Mouse (Mus musculus) ovary, postnatal 14 days (tissue): ENCODE data around the gene Gli2.
A peak's percentile ranks its signal among the peaks of the same experiment; 100 is the strongest.

Experiments
- DNase-seq: peaks from one replicate; pipeline ENCODE4 v3.0.0; 2022; ENCODE audit warnings: low spot score

Gli2 gene

DNA sequence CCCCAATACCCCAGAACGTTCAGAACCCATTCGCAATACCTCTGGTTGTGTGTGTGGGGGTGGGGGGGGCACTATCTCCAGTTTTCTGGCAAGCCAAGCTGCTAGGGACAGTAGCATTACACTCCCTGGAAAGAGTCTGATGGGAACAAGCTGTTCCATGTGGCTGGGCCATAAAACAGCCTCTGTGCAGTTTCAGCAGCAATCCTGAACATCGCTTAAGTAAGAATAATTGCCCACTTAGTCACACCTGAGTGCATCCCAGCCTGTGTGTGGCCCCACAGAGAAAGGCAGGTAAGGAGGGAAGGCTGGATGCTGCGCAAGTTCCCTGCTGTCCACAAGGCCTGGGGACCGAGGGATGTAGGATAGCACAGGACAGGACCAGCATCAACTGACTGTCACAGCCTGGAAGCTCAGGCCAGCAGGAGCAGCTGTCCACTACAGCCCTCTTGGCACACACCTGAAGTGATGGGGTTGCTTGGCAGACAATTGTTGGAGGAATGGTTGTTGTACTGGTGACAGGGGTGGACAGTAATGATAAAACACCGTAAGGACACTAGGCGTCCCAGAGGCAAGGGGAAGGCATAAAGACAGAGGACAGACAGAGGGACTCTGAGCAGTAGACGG lies 58.8 kb downstream of the Gli2 start:
- no peak for DNase-seq

DNA sequence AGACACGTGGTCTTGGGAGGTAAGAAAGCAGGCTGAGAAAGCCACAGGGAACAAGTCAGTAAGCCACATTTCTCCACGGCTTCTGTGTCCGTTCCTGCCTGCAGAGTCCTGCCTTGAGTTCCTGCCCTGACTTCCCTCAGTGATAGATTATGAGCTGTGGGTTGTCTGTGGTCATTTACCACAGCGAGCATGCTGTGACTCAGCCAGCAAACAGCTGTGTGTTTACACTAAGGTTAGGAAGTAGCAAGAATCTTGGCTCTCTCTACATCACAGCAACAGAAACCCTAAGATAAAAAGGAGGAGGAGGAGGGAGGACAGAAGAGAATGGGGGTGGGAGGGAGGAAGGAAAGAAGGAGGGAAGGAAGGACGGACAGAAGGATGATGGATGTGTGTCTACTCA lies 59.6 kb downstream of the Gli2 start:
- DNase-seq: no peak

DNA sequence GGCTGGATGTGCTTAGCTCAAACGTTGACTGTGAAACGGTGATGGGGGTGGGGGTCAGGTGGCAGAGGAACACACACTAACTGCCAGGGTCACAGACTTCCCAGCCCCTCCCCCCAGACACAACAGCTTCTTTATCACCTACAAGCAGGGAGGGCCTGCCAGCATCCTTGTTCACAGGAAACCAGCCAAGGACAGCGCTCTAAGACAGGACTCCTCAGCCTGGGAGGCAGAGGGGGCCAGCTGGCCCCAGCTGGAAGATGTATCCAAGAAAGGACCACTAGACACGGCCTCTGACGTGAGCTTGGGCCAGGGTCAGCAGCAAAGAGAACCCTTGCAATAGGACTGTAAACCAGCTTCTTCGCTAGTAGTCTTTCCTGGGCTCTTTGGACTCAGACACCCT lies 65.1 kb downstream of the Gli2 start:
- DNase-seq: no peak

DNA sequence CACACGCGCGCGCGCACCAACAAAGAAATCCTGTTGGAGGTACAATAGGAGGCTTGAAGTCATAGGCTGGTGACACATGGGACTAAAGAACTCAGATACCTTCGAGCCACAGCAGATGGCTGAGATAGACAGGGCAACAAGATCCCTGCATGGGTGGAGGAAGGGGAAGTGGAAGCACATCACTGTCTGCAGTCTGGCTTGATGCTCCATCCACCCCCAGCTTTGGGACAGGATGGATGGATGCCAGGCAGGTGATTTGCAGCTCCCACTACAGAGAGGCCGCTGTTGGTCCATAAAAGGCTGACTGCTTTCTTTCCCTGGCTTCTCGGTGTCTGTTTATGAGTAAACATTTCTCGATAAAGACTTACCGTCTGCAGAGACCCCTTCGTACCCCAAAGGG lies 65.9 kb downstream of the Gli2 start:
- no peak for DNase-seq

DNA sequence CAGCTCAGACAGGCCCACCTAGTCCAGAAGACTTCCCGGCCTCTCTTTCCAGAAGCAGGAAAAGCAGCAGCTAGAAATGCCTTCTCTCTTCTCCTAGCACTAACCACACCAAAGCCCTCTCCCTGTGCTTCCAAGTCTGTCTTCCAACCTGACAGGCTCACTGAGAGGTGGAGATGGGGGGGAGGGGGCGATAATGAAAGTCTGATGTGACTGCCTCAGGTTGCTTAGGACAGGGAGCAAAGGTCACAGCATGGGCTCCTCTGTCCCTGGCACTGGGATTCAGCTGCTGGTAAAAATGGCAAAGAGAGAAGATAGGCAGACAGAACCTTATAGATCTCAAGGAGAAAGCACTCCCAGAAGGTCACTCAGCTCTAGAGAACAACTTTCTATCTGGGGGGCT lies 70.0 kb downstream of the Gli2 start:
- no peak for DNase-seq

DNA sequence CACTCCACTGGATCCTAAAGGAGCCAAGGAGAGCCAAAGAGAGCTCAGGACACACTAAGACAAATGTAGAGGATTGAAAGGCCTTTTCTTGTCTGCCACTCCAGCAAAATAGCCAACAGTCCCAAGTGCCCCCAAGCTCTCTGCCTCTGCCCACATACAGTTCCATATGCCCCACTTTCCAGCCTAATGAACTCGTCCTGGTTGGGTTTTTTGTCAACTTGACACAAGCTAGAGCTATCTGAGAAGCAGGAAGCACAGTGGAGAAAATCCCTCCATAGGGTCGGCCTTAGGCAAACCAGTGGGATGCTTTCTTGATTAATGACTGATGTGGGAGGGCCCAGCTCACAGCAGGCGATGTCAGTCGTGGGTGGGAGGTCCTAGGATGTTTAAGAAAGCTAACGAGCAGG lies 70.6 kb downstream of the Gli2 start:
- no peak for DNase-seq

DNA sequence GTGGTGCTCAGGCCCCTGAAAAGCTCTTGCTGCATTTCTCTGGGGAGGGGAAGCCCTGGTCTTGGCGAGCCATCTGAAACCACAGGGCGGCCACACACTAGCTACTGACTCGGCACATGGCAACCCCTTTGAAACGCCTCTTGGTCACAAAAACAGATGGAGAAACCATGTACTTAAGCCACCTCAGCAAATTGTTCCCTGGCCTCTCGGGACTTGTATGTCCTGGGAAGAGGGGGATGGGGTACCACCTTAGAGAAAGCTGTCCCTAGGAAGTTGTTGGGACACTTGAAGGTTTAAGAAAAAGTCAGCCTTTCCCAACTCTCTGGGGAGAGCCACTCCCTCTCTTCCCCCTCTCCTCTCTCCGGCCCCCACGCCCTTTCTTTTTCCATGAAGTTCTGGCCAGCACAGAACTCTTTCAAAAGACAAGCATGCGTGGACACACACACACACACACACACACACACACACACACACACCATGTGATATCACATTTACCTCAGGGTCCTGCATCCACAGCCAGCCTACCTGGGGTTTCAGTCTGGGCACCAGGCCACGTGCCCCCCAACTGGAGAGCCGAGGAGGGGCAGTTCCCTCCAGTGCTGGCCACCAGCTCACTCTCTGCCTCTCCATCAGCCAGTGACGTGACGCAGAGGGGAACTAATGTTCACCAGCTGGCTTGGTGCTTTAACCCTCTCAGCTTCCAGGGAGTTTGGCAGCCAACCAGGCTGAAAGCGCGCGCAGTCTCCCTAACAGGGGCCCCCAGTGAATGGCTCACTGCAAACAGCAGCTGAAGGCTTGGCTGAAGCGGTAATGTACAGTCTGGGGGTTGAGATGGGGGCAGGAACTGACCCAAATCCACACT lies 71.2 kb downstream of the Gli2 start:
- DNase-seq: peak; percentile 70

DNA sequence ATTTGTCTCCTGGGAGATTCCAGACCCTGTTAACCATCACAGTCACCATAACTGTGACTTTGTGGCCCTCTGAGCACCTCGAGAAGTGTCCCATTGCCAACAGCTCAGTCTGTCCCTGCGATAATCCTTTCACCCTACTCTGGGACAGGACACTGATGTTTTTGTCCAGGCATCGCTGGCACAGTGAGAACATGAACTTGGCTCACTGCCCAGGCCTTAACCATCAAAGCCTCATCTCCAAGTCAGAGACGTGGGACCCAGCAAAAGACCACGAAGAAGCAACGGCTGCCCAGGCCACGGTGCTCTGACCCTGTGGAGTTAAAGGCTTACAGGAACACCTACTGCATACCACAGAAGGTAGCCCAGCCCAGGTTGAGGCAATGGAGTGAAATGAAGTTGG lies 72.8 kb downstream of the Gli2 start:
- peak; percentile 18 for DNase-seq

DNA sequence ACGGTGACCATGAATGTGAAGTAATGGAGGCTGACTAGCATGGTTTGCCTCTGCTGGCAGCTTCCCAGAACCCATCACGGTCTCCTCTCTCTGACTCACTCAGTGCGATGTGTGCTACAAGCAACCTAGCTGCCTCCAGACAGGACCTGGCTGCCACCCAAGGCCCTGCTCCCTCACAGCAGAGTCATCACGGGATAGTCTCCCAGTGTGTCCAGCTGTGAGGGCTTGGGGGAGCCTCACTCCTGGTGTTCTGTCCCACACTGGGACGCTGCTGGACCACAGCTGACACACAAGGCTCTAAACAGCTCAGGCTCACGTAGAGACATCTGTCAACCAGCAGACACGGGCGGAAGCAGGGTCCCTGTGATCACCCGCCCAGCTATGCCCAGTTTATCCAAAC lies 76.8 kb downstream of the Gli2 start:
- DNase-seq: peak; percentile 76

DNA sequence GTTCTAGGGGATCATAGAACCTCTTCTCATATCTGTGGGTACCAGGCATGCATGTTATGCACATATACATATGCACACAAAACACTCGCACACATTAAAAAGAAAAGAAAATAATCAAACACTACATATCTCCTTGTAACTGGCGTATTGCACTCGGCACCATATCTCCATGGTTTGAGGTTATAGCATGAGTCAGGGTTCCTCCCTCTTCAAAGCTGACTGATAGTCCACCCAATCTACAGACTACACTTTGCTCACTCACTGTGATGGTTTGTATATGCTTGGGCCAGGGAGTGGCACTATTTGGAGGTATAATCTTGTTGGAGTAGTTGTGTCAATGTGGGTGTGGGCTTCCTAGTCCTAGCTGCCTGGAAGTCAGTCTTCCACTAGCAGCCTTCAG lies 78.0 kb downstream of the Gli2 start:
- no peak for DNase-seq

DNA sequence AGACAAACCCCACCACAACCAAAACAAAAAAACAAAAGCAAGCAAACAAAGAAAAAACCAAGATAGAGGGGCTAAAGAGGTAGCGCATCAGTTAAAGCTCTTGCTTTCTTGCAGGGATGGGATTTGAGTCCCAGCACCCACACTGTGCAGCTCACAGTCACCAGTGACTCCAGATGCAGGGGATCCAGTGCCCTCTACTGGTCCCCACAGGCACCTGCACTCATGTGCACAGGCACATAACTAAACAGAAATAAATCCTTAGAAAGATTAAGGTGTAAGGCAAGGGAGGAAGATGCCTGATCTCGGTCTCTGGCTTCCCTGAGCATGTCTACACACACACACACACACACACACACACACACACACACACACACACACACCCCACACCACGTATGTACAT lies 83.4 kb downstream of the Gli2 start:
- DNase-seq: no peak

DNA sequence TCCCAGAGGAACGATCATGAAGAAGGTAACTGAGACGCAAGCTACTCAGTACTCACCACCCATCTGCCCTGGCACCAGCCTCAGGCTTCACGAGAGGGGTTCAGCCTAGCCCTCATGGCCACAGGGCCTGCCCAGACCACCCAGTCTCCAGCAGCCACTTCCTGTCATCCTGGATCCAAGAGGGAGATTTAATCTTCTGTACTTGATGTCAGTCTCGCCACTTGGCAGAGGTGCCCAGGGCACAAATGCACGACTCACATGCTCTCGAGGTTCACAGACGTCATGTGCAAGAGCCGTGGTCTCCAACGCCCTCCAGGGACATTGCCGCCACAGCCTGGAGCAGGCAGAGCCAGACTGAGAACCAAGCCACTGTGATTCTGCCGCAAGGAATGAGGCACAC lies 84.0 kb downstream of the Gli2 start:
- DNase-seq: no peak

DNA sequence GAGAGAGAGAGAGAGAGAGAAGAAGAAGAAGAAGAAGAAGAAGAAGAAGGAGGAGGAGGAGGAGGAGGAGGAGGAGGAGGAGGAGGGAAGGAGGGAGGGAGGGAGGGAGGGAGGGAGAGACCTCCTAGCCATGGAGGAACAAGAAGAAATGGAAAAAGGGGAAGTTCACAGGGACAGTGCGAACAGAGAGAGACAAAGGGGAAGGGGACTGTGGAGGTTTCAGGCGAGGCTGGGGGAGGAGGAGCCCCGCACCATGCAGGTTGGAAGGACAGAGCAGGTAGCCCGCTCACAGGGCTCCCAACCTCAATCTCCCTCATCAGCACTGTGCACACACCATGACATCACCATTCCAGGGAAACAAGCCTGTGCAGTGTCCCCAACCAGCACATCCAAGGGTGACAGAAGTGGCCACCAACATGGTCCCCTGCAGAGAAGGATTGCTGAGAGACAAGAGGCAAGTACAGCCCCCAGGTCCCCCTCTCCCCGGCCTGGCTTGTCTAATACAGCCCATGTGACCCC lies 84.7 kb downstream of the Gli2 start:
- no peak for DNase-seq

DNA sequence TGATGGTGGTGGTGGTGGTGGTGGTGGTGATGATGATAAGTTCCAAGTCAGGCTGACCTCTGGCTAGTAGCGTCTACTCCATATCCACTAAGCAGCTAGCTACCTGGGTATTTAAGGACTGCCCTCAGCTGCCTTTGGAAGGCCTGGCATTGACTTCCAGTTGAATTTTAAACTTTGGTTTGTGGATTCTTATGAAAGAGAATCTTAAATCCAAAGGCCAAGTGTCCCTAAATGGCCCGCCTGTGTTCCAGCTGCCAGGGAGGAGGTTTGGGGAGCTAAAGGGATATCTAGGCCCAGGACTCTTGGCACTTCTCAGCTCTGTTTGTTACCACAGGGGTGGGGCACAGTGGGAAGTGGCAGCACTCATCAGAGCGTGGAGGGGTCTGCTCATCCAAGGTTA lies 85.4 kb downstream of the Gli2 start:
- no peak for DNase-seq

DNA sequence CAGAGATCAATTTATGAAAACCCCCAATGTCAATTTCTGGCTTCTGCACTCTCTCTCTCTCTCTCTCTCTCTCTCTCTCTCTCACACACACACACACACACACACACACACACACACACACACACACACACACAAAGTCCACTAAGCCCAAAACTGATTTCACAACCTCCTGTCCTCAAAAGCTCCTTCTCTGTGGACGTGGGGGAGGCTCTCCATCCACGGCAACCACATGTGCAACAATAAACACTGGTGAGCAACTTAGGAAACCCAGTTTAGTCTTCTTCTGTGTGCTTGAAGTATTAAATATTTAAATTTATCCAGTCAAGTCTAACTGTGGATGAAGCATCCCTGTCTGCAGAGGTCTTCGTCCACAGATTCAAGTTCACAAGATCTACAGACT lies 86.1 kb downstream of the Gli2 start:
- no peak for DNase-seq

DNA sequence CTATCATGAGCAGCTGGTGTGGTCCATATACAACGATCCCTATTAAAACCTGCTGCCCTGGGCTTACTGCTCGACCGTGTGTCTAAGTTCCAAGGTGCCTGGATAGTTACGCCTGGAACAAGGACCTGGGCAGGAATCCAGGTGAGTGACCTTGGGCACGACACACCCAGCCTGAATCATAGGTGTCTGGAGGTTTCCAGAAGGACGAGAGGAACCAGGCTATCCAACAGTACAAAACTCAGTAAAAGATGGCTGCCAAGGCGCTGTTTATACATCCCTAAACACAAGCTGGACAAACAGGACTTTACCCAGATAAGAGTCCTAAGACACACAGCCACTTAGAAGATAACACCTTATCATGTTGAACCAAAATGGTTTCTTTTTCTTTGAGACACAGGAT lies 94.8 kb downstream of the Gli2 start:
- DNase-seq: no peak

DNA sequence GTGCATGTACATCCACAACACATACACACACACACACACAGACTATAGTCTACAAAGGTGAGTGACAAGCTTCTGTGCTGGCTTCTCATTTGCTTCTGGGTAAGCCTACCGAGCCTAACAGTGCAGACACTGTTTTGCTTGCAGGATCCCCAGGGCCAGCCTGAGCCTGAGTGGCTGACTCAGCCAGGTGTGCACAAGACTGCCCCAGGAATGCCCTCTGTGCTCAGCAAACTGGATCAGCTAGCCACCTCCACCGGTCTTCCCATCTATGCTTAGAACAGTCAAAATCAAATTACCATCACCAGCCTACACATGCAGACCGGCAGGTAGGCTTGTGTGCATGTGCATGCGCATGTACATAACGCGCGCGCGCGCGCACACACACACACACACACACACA lies 97.6 kb downstream of the Gli2 start:
- DNase-seq: no peak

DNA sequence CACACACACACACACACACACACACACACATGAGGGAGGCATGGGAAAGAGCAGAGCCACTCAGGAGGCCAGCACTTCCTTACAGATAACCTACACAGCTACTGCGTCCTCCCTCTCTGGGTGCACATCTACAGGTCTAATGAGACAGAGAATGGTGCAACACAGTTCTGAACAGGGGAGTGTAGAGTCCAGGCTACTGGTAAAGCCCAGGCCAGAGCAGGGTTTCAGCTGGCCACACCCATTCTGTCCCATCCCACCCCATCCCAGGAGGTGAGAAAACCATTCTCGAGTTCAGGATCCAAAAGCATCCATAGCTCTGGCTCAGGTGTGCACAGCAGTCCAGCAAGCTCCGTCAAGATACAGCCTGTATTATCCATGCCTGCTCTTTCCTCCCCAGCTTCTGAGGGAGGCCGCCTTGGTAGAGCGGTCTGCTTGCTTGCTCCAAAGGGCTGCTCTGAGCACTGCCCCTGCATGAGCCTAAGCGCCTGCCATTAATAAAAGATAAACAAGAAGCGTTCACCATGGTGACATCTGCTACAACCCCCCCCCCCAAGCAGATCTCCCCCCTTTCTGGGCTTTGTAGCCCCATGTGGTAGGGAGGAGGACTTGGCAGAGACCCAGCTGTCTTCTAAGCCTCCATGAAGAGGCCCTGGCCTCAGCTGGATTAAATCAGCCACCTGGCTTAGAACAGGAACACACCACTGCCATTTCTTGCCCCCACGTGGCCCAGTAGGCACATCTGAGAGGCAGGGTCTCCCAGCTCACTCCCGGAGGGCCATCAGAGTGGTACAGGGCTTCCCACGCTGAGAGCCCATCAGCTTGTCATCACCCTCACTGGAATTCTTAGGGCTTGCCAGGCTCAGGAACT lies 98.8 kb downstream of the Gli2 start:
- peak; percentile 44 for DNase-seq

DNA sequence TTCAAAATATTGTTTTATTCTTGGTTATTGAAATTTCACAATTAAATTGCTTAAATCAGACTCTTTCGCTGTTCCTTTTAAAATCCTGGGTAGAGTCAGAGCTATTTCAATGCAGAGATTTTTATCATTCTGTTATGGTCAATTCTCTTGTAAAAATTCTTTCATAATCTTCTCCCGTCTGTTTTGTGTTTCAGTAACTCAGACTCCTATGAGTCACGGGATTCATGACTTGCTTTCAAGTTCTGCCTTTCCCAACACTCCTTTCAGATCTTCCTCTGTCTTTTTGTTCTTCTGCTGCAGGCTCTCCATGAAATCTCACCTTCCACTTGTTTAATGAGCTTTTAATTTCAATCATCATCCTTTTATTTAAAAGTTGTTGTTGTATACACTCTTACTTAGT lies 100.4 kb downstream of the Gli2 start:
- DNase-seq: no peak

DNA sequence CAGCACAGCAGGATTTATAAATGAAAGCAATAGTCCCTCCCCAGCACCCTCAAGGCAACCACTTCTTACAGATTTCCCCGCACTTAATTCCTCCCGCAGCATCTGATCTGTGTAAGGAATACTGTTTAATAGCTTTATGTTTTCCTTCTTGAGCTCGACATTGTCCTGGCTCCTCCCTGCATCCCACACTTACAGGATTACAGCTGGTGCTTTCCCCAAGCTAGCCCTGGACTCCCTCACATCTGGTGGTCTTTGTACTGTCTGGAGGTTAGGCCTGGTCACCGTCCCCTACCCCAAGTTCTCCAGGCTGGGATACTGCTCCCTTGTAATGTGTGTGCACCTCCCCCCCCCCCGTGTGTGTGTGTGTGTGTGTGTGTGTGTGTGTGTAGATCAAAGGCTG lies 101.1 kb downstream of the Gli2 start:
- DNase-seq: no peak

DNA sequence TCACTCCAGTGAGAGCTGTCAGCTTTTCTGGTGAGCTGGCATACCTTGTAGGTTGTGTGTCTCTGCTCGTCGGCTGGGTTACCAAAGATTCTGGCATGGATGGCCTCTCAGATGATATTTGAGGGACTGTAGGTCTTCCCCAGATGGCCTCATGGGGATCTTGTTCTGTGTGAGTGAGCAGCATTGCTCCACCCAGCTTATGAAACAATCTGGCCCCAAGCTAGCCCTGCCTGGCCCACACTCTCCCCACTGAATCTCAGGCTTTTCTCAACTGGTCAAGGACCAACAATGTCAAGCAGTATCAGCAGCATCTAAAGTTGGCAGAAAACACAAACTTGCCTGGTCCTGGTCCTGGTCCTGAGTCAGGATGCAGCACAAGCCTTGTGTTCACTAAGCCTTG lies 105.0 kb downstream of the Gli2 start:
- DNase-seq: no peak

DNA sequence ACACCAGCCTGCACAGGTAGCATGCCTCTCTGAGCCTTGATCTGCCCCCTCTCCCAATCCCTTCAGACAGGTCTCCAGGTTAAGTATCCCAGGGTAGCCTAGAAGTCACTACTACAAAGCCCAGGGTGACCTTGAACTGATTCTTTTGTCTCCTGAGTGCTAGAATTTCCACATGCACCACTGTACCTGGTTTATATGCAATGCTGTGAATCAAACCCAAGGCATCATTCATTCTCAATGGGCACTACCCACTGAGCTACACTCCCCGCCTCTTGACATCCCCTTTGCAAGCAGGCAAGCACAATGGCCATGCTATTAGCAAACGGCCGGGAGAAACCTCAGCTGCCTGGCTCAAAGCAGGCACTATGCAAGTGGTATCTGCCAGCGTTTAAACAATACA lies 106.2 kb downstream of the Gli2 start:
- no peak for DNase-seq

DNA sequence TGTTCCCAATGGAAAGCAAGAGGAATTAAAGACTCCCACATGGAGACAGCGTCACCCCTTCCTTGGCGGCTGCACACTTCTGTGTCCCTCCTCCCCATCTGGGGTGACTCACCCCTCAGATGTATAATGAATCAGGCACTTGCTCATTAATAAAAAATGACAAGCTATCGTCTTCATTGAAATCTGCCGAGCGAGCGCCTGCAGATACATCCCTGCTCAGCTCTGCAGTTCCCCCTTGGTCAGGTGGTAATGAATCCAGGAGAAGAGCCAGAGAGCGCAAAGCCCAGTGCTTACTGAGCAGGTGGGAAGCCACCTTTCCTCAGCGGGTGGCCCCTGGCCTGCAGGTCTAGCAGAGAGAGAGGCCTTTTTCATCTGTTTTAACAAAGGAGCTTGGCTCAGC lies 112.1 kb downstream of the Gli2 start:
- no peak for DNase-seq
